Mouse (Mus musculus): ENCODE results near the gene Eif2b3. TPM values are rescaled to one million over a fixed set of nuclear protein-coding genes. Genes with fewer than 3 reads are reported as not detected.

The Eif2b3 gene
- polyA plus RNA-seq, 1 experiment, result 22.6 TPM

DNA sequence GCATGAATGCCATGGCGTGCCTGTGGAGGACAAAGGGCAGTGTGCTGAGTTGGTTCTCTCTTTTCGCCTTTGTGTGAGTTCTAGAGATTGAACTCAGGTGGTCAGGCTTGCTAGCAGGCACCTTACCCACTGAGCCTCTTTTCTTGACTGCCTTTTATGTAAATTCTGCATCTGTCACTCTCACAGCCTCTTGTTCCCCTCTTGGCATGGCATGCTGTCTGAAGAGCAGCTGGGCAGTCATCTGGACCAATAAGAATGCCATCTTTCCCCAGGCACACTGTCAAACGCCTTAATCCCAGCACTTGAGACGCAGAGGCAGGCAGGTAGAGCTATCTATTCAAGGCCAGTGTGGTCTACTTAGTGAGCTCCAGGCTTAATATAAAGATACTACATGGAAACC is 34.8 kb downstream of the Eif2b3 start:
- no peak overlapping the region for H3K27ac ChIP-seq (replicated peaks; ENCODE audit: low read depth, low read length)
- no peaks in the 10 kb centered on the region for H3K4me1 ChIP-seq (ENCODE audit: control insufficient read depth, insufficient read depth, insufficient read length, low read length)
- H3K4me3 ChIP-seq (ENCODE audit: insufficient read depth, low read depth, low read length), result no peak overlapping the region

DNA sequence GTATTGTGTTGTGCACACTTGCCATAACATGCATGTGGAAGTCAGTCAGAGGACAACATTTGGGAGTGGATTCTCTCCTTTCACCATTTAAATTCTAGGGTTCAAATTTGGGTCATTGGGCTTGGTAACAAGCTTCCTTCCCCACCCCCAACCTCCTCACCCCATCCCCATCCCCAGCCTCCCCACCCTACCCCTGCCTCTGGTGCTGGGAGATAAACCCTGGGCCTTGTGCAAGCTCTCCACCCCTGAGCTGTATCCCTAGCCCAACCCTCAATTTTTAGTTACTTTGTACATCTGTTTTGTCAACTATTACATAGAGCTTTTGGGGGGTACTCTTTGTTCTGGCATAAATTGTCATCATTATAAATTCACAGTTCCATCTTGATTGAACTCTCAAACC is 36.9 kb downstream of the Eif2b3 start:
- Histone ChIP-seq H3K4me3 (ENCODE audit: insufficient read depth, low read depth, low read length) (no peak overlapping the region), H3K27ac (replicated peaks; ENCODE audit: low read depth, low read length) (no peak overlapping the region)

DNA sequence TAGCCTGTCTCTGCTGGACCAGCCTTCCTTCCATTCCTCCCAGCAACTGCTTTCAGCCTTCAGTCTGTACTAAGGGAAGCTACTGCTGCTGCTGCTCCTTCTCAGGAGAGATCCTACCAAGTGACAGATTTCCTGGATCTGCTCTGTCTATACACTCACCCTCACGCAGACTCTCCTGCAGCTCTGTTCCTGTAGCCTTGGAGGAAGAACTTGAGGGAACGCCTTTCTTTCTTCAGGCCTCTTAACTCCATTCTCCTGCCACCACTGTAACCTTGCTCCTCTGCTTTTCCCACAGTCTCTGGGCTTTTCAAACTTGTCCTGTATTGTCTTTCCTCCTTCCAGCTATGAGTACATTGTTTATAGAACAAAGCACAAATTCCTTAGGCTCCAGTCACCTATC is 37.3 kb downstream of the Eif2b3 start:
- H3K4me1 ChIP-seq (ENCODE audit: control insufficient read depth, insufficient read depth, insufficient read length, low read length), result no peaks in the 10 kb centered on the region
- H3K4me3 ChIP-seq (ENCODE audit: insufficient read depth, low read depth, low read length), result no peak overlapping the region
- no peak overlapping the region for H3K27ac ChIP-seq (replicated peaks; ENCODE audit: low read depth, low read length)

More for the DNA sequence above, 36.9 kb downstream of the Eif2b3 start:
- no peaks in the 10 kb centered on the region for H3K4me1 ChIP-seq (ENCODE audit: control insufficient read depth, insufficient read depth, insufficient read length, low read length)

DNA sequence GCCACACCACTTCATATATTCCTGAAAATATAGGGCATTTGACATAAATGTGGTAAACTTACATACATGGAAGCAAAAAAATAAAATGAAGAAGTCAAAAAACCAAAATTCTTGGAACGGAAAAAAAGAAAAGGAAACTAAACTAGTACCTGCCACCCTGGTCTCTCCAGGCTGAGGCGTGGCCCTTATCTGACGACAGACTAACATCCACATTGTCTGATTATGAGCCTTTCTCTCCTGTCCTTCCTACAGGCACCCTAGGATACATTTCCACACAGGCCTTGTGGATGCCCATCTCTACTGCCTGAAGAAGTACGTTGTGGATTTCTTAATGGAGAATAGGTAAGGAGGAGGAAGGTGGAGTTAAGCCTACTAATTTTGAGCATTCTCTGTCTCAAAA is 39.3 kb downstream of the Eif2b3 start:
- Histone ChIP-seq H3K27ac (replicated peaks; ENCODE audit: low read depth, low read length) (no peak overlapping the region), H3K4me1 (ENCODE audit: control insufficient read depth, insufficient read depth, insufficient read length, low read length) (no peaks in the 10 kb centered on the region), H3K4me3 (ENCODE audit: insufficient read depth, low read depth, low read length) (no peak overlapping the region)

DNA sequence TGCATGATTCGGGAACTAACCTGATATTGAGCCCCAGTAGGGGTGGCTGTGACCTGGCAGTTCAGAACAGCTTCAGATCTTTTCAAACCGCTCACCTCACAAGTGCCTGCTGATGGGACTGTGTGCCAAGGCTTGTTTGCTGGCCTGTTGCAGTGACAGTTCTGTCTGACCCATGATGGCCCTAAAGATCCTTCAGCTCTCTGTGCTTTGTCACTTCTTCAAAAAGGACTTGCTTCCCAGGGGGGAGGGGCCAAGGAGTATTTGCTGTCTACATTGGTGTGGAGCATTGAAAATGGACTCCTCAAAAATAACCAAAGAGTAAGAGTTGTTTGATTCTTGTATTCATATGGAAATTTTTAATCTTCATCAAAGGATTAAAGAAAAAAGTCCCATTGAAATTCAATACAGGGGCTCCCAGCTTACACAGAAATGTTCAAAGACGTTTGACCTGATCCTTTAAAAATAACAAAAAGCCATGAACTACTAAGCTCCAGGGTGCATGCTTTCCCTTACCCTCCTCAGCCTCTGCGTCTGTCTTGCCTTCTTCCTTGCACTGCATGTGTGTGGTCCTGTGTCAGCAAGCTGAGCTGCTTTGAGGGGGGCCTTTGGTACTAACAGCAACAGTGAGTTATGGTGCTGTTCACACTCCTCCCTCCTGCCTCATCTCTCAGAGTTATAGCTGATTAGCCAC is 43.6 kb downstream of the Eif2b3 start:
- Histone ChIP-seq H3K27ac (replicated peaks; ENCODE audit: low read depth, low read length) (no peak overlapping the region), H3K4me1 (ENCODE audit: control insufficient read depth, insufficient read depth, insufficient read length, low read length) (no peaks in the 10 kb centered on the region), H3K4me3 (ENCODE audit: insufficient read depth, low read depth, low read length) (no peak overlapping the region)

DNA sequence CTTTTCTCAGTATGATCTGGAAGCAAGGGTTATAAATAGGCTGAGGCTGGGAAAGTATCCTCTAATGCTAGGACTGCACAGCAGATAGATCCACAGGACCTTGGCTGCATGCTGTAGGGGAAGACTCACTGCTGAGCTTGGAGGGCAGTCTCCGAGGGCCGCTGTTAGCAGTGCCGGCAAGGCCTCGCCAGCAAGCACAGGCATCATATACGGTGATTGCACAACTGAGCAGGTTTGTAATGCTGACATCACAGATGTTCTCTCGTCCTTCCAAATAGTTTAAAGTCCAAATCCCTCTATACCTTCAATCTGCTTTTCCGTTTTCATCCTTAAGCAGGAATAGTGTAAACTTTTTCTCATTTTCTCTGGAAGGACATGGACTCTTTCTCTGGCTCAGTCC is 48.8 kb downstream of the Eif2b3 start:
- no peak overlapping the region for H3K27ac ChIP-seq (replicated peaks; ENCODE audit: low read depth, low read length)
- H3K4me1 ChIP-seq (ENCODE audit: control insufficient read depth, insufficient read depth, insufficient read length, low read length), result no peaks in the 10 kb centered on the region
- no peak overlapping the region for H3K4me3 ChIP-seq (ENCODE audit: insufficient read depth, low read depth, low read length)

DNA sequence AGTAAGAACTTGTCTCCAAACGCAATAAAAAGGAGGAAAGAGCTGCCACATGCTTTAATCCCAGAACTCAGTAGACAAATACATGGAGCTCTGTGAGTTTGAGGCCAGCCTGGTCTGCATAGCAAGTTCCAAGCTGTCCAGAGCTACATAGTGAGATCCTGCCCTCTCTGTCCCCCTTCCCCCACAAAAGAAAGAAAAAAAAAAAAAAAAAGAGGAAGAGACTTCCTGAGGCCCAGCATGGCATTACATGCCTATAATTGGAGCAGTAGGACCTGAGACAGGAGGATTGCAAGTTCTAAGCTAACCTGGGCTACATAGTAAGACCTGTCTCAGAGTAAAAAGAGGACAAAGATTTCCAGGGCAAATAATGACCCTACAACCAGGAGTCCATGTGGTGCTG is 50.4 kb downstream of the Eif2b3 start:
- Histone ChIP-seq H3K4me3 (ENCODE audit: insufficient read depth, low read depth, low read length) (no peak overlapping the region), H3K4me1 (ENCODE audit: control insufficient read depth, insufficient read depth, insufficient read length, low read length) (no peaks in the 10 kb centered on the region)

DNA sequence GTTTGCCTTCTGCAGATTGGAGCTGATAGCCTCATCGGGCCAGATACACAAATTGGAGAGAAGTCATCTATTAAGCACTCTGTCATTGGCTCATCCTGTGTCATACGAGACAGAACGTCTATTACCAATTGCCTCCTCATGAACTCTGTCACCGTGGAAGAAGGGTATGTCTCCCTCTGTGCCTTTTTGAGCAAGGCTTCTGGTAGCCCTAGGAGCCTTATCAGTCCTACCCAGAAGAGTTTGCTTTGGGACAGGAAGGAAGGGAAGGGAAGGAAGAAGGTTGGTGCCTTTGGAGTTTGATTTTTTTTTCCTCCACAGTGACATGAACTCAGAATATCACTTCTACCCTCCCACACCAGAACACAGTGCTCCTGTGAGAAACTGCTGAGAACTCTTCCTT is 51.4 kb downstream of the Eif2b3 start:
- Histone ChIP-seq H3K27ac (replicated peaks; ENCODE audit: low read depth, low read length) (no peak overlapping the region), H3K4me3 (ENCODE audit: insufficient read depth, low read depth, low read length) (no peak overlapping the region), H3K4me1 (ENCODE audit: control insufficient read depth, insufficient read depth, insufficient read length, low read length) (no peaks in the 10 kb centered on the region)

More for the DNA sequence above, 50.4 kb downstream of the Eif2b3 start:
- H3K27ac ChIP-seq (replicated peaks; ENCODE audit: low read depth, low read length), result no peak overlapping the region

DNA sequence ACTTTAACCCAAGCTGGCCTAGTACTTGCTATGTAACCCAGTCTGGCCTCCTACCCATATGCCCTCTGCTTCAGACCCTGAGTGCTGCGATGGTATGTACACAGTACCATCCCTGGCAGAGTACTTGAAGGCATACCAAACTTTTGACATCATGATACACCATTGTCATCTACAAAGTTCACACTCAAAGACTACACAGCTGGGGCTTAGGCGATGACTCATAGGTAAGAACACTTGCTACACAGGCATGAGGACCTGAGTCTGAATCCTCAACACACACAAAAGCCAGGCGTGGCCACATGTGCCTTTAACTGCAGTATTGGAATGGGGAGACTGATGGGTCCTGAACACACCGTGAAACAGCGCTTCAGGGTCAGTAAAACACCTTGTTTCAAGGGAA is 52.0 kb downstream of the Eif2b3 start:
- no peak overlapping the region for H3K4me3 ChIP-seq (ENCODE audit: insufficient read depth, low read depth, low read length)
- H3K4me1 ChIP-seq (ENCODE audit: control insufficient read depth, insufficient read depth, insufficient read length, low read length), result no peaks in the 10 kb centered on the region
- H3K27ac ChIP-seq (replicated peaks; ENCODE audit: low read depth, low read length), result no peak overlapping the region

DNA sequence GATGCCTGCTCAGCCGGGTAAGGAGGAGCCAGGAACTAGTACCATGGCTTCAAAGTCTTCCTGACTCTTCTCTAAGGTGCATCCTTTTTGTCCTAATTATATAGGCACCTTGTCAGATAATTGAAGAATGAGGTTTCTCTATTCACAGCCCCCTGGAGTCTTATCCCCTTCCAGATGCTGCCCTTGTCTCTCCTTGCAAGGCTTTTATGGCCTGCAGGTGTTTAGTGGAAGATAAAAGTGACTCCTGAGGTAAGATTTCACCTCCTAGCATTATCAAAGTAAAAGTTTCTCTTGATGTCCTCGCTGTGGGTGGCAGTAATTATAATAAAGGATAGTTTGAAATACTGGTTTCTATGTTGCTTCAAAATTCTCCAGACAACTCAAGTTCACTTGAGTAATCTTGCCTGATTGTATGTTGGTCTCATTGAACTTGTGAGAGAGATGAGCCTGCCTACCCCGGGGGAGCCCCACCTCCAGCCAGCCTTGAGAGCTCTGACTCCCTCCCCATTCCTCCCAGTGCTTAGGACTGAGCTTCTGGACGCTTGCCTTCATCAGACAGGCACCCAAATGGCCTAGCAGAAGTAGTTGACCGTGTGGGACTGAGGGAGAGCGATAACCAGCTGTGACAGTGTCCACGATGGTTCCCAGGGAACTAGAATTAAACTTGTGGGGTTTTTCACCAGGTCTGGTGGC is 68.9 kb downstream of the Eif2b3 start:
- H3K4me1 ChIP-seq (ENCODE audit: control insufficient read depth, insufficient read depth, insufficient read length, low read length), result no peaks in the 10 kb centered on the region
- no peak overlapping the region for H3K27ac ChIP-seq (replicated peaks; ENCODE audit: low read depth, low read length)
- no peak overlapping the region for H3K4me3 ChIP-seq (ENCODE audit: insufficient read depth, low read depth, low read length)

DNA sequence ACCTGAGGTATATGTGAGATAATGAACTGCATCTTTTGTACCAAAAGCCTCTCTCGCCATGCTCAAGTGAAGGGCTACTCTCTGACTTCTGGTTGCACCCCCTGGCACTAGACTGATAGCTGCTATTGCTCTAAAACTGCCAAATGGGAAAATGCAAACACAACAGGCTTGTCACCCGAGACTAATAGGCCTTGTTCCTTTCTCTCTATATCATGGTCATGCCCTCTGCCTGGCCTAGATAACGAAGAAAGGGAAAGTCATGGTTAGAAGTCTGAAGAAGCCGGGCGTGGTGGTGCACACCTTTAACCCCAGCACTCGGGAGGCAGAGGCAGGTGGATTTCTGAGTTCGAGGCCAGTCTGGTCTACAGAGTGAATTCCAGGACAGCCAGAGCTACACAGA is 71.4 kb downstream of the Eif2b3 start:
- Histone ChIP-seq H3K27ac (replicated peaks; ENCODE audit: low read depth, low read length) (no peak overlapping the region), H3K4me3 (ENCODE audit: insufficient read depth, low read depth, low read length) (no peak overlapping the region), H3K4me1 (ENCODE audit: control insufficient read depth, insufficient read depth, insufficient read length, low read length) (no peaks in the 10 kb centered on the region; the same call in 1 of the 2 replicates)

DNA sequence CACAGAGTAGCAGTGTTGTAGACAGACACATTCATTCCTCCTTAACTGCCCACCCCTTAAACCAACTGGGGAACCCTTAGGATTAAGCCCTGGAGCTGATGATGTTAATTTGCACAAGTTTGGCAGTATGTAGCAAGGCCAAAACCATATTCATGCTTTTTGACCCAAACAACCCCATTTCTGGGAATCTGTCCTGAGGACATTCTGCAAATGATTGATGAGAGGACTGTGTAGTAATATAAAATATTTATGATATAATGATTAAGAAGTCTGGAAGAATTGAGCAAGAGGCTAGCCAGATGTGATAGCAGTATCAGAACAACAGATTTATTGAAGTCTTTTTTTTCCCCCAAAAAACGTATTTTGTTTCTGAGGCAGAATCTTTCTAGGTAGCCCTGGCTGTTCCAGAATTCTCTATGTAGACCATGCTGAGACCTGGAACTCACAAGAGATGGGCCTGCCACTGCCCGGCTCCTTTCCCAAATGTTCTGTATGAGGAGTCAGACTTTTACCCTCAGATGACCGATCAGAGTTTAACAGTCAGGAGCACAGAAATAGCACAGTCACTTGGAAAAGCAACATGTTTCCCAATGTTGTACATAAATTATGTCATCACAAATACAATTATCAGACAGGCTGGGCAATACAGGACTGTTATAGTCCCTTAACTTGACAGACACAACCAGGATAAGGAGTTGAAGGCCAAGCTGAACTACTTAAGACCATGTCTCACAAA is 75.6 kb downstream of the Eif2b3 start:
- H3K4me3 ChIP-seq (ENCODE audit: insufficient read depth, low read depth, low read length), result no peak overlapping the region
- H3K4me1 ChIP-seq (ENCODE audit: control insufficient read depth, insufficient read depth, insufficient read length, low read length), result peaks cover 11% of the 10 kb centered on the region
- H3K27ac ChIP-seq (replicated peaks; ENCODE audit: low read depth, low read length), result peak overlapping the region; percentile 75; the same call in 1 of the 2 replicates

DNA sequence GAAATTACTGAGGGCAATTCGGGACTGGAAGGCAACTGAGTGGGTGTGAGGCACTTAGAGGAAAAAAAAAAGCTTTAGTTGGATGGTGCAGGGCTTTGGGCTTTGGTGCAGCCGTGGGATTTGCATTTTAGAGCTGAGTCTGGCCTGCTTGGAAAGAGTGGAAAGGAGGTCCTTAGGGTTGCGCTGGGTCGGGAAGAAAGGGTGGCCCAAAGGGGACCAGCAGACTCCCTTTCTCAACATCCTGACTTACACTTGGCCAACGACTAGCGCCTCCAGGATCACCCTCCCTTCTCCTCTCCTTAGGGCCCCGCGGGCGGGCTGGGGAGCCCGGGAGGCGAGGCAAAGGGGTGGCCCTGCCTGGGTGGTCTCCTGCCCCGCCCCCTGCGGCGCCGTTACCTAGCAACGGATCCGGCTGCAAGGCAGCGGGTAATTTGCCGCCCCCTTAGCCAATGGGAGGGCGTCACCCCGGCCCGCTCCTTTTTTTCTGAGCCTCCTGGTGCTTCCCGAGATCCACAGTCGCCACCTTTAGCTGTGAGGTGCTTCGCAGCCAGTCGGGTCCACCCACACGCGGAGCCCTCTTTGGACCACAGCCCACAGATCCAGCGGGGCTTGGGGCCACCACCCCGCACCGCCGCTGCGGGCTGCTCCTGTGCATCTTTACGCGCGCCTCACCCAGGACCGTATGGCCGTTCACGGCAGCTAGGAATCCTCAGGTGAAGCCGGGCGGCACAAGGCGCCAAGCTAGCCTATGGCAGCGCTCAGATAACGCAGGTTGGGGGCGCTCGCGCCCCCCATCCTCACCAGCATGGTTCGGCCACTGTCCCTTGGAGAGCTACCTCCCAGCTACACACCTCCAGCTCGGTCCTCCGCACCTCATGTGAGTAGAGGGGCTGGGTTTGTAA is 76.6 kb downstream of the Eif2b3 start, which contains the start of gene Ptch2:
Gene Ptch2, plus strand, starts transcription at position 525 of the 902 bp plus-strand sequence.
- Histone ChIP-seq H3K27ac (replicated peaks; ENCODE audit: low read depth, low read length) (peak within 1 kb of the TSS; percentile 82), H3K4me1 (ENCODE audit: control insufficient read depth, insufficient read depth, insufficient read length, low read length) (peaks cover 11% of the 10 kb centered on the region), H3K4me3 (ENCODE audit: insufficient read depth, low read depth, low read length) (peak within 1 kb of the TSS; percentile 69)

DNA sequence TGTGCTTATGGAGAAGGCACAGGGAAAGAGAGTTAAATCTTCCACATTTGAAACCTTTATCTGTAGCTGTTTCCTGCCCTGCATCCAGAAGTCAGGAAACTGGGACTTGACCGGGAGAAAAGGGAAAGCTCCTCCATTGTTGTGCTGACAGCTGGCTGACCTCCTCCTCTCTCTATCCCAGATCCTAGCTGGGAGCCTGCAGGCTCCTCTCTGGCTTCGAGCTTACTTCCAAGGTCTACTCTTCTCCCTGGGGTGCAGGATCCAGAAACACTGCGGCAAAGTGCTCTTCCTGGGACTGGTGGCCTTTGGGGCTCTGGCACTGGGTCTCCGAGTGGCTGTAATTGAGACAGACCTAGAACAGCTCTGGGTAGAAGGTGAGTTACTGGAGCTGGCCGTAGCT is 77.5 kb downstream of the Eif2b3 start:
- Histone ChIP-seq H3K27ac (replicated peaks; ENCODE audit: low read depth, low read length) (peak overlapping the region; percentile 82), H3K4me1 (ENCODE audit: control insufficient read depth, insufficient read depth, insufficient read length, low read length) (peaks cover 14% of the 10 kb centered on the region), H3K4me3 (ENCODE audit: insufficient read depth, low read depth, low read length) (peak overlapping the region; percentile 69)
